Mouse (Mus musculus): Measurements from ENCODE around the gene Btnl4. TPM values are rescaled to one million over a fixed set of nuclear protein-coding genes. Genes with fewer than 3 reads are reported as not detected.

The Btnl4 gene
- total RNA-seq, 2 experiments from 2014 or later = not detected

- no peak for DNase-seq (ENCODE audit: low spot score in 2 of 2)
These were observed 39.5 kb downstream of the Btnl4 start for GRCm38 (mm10) chr17:34437606-34438005.

GRCm38 (mm10) chr17:34437120-34437519, 40.0 kb downstream of the Btnl4 start:
- no peak for DNase-seq (ENCODE audit: low spot score in 2 of 2)

GRCm38 (mm10) chr17:34427597-34427996, 49.5 kb downstream of the Btnl4 start:
- DNase-seq (ENCODE audit: low spot score in 2 of 2) = no peak

- no peak for DNase-seq (ENCODE audit: low spot score in 2 of 2)
These were observed 57.1 kb downstream of the Btnl4 start for GRCm38 (mm10) chr17:34420014-34420413.

Other genes starting within 250 kb of the Btnl4 start
- gene H2-Ob, start 238.4 kb downstream of the Btnl4 start, total RNA-seq (2021) = under 1 TPM; 0.40 to 0.99 TPM
- gene H2-Ab1, start 219.6 kb downstream of the Btnl4 start, total RNA-seq (2021) = 100 to 1,000 TPM in 1 of 2 experiments, 10 to 100 TPM in 1; 90.9 to 173 TPM
- gene H2-Aa, start 189.5 kb downstream of the Btnl4 start, total RNA-seq (2021) = 100 to 1,000 TPM; 119 to 219 TPM
- 100 to 1,000 TPM; 134 to 220 TPM for gene H2-Eb1, start 171.5 kb downstream of the Btnl4 start, total RNA-seq (2021)
- gene H2-Eb2, start 151.7 kb downstream of the Btnl4 start, total RNA-seq (2021) = not detected
- under 1 TPM; 0.27 to 0.38 TPM for gene Btnl2, start 122.5 kb downstream of the Btnl4 start, total RNA-seq (2021)
- not detected for gene Btnl1, start 100.2 kb downstream of the Btnl4 start, total RNA-seq (2021)
- 1 to 10 TPM; 2.4 to 3.7 TPM for gene BC051142, start 78.5 kb downstream of the Btnl4 start, total RNA-seq (2021)
- not detected for gene Btnl6, start 40.0 kb upstream of the Btnl4 start, total RNA-seq (2021)
- gene Notch4, start 87.0 kb upstream of the Btnl4 start, total RNA-seq (2021) = 10 to 100 TPM; 26.2 to 31.5 TPM
- 1 to 10 TPM; 4.8 to 7.3 TPM for gene Gpsm3, start 112.5 kb upstream of the Btnl4 start, total RNA-seq (2021)
- 10 to 100 TPM; 32.4 to 40.9 TPM for gene Pbx2, start 113.9 kb upstream of the Btnl4 start, total RNA-seq (2021)
- gene Ager, start 120.5 kb upstream of the Btnl4 start, total RNA-seq (2021) = under 1 TPM; 0.73 to 0.86 TPM
- gene Rnf5, start 126.4 kb upstream of the Btnl4 start, total RNA-seq (2021) = 10 to 100 TPM; 71.8 to 86.7 TPM
- gene Agpat1, start 126.9 kb upstream of the Btnl4 start, total RNA-seq (2021) = 100 to 1,000 TPM; 106 to 112 TPM
- 1 to 10 TPM; 1.9 to 3.9 TPM for gene Egfl8, start 138.7 kb upstream of the Btnl4 start, total RNA-seq (2021)
- gene Ppt2, start 151.2 kb upstream of the Btnl4 start, total RNA-seq (2021) = 10 to 100 TPM; 56.9 to 71.5 TPM
- 10 to 100 TPM; 10.4 to 17.9 TPM for gene Prrt1, start 152.2 kb upstream of the Btnl4 start, total RNA-seq (2021)
- gene Fkbpl, start 167.4 kb upstream of the Btnl4 start, total RNA-seq (2021) = 10 to 100 TPM; 12.8 to 17.5 TPM
- 10 to 100 TPM; 46.5 to 48.6 TPM for gene Atf6b, start 169.8 kb upstream of the Btnl4 start, total RNA-seq (2021)
- gene Tnxb, start 193.2 kb upstream of the Btnl4 start, total RNA-seq (2021) = 10 to 100 TPM; 19.8 to 25.2 TPM

All from adrenal gland, adult 18-20 months (tissue).